Mouse (Mus musculus) lung, embryonic 14.5 days (tissue): ENCODE data around the gene Armc8. TPM values are rescaled to one million over a fixed set of nuclear protein-coding genes. Genes with fewer than 3 reads are reported as not detected.

ENCODE experiments used
- ATAC-seq: fragments of 200-750 bp; cut with Nextera tagmentation; 2 replicates; pipeline ENCODE4 v1.8.0; 2017; ENCODE audit warnings: mild to moderate bottlenecking, moderate TSS enrichment, moderate library complexity; ENCODE audit not compliant: insufficient read depth
- DNase-seq: peaks from one replicate; pipeline ENCODE4 v3.0.0-alpha.2; 2015
- H3K27ac ChIP-seq: fragments of 300-500 bp; sonication (generic); 2 replicates; pipeline ENCODE4 v1.5.1; 2014; ENCODE audit warnings: low read depth, mild to moderate bottlenecking, moderate library complexity
- H3K27me3 ChIP-seq: fragments of 300-500 bp; sonication (generic); 2 replicates; pipeline ENCODE4 v1.6.1; 2014; ENCODE audit warnings: low read length, control low read depth; ENCODE audit not compliant: insufficient read depth
- H3K36me3 ChIP-seq: fragments of 300-500 bp; sonication (generic); 2 replicates; pipeline ENCODE4 v1.6.1; 2014; ENCODE audit warnings: control low read depth; ENCODE audit not compliant: insufficient read depth
- H3K4me1 ChIP-seq: fragments of 300-500 bp; sonication (generic); 2 replicates; pipeline ENCODE4 v1.6.1; 2014; ENCODE audit warnings: antibody characterized with exemption, control low read depth; ENCODE audit not compliant: insufficient read depth
- H3K4me2 ChIP-seq: fragments of 300-500 bp; sonication (generic); 2 replicates; pipeline ENCODE4 v1.6.1; 2014; ENCODE audit warnings: mild to moderate bottlenecking
- H3K4me3 ChIP-seq: fragments of 300-500 bp; sonication (generic); 2 replicates; pipeline ENCODE4 v1.5.1; 2014; ENCODE audit warnings: low read depth, low read length
- H3K9ac ChIP-seq: fragments of 300-500 bp; sonication (generic); 2 replicates; pipeline ENCODE4 v1.6.1; 2014
- H3K9me3 ChIP-seq: fragments of 300-500 bp; sonication (generic); 2 replicates; pipeline ENCODE4 v1.6.1; 2016; ENCODE audit warnings: low read depth, low read length, control low read depth
- CTCF ChIP-seq: IDR thresholded peaks from 2 replicates; pipeline ENCODE4 v1.5.1; 2016; ENCODE audit warnings: antibody characterized with exemption, low read depth
- WGBS: fragments of 180-500 bp; shearing (Covaris S2); extraction: QIAGEN DNeasy Blood & Tissue Kit; methylation state at CpG from one replicate; pipeline ENCODE4 v1.1.7; 2014; 5-methylcytosine and 5-hydroxymethylcytosine counted together
- polyA plus RNA-seq: library from polyadenylated mRNA; unstranded; fragments of >200 nt; fragmentation: Nextera tagmentation; extraction: Ambion mirVana; gene quantifications from 2 replicates; pipeline ENCODE4 v1.2.1, GENCODE M21; 2014

Armc8 gene
- polyA plus RNA-seq, 1 experiment from 2014 or later: 26.6 TPM

GRCm38 (mm10) chr9:99575677-99576480 is 7.2 kb upstream of the Armc8 start, which contains the start of gene Dbr1:
Gene Dbr1, plus strand, starts transcription at chr9:99575799.
- H3K4me1 ChIP-seq: peaks cover 5% of the 10 kb centered on the region; the same call in 1 of the 2 replicates
- peak; percentile 96 for ATAC-seq
- TF ChIP-seq CTCF: no peak
- no peaks in the 10 kb centered on the region for H3K9me3 ChIP-seq
- no peaks in the 10 kb centered on the region for H3K27me3 ChIP-seq
- peaks cover 13% of the 10 kb centered on the region for H3K36me3 ChIP-seq
- peak within 1 kb of the TSS; percentile 76 for H3K4me3 ChIP-seq
- peak within 1 kb of the TSS; percentile 74 for H3K27ac ChIP-seq
- whole genome bisulfite sequencing: under 1% methylated on average over 57 of the region's 57 CpGs
- H3K9ac ChIP-seq: peak within 1 kb of the TSS; percentile 90
- H3K4me2 ChIP-seq: peak within 1 kb of the TSS; percentile 81
- peak; percentile 97 for DNase-seq

GRCm38 (mm10) chr9:99569071-99569397 is 335 bp upstream of the Armc8 start:
- Histone ChIP-seq H3K4me2 (peak overlapping the region; percentile 83), H3K36me3 (no peaks in the 10 kb centered on the region), H3K4me3 (peak overlapping the region; percentile 91), H3K4me1 (peaks cover 9% of the 10 kb centered on the region; the same call in 1 of the 2 replicates), H3K9ac (peak overlapping the region; percentile 84), H3K27ac (peak overlapping the region; percentile 94; the same call in 1 of the 2 replicates), H3K27me3 (no peaks in the 10 kb centered on the region), H3K9me3 (no peaks in the 10 kb centered on the region)
- ATAC-seq (no peak), DNase-seq (no peak)
- under 1% methylated on average over 9 of the region's 9 CpGs for WGBS
- no peak for TF ChIP-seq CTCF

- no peak for DNase-seq
- no peak for ATAC-seq
- Histone ChIP-seq H3K27ac (peak overlapping the region; percentile 94; the same call in 1 of the 2 replicates), H3K36me3 (no peaks in the 10 kb centered on the region), H3K4me3 (peak overlapping the region; percentile 91), H3K9me3 (no peaks in the 10 kb centered on the region), H3K27me3 (no peaks in the 10 kb centered on the region), H3K9ac (peak overlapping the region; percentile 84), H3K4me1 (peaks cover 9% of the 10 kb centered on the region; the same call in 1 of the 2 replicates), H3K4me2 (peak overlapping the region; percentile 83)
- under 1% methylated on average over 15 of the region's 15 CpGs for WGBS
- no peak for TF ChIP-seq CTCF
Measured at GRCm38 (mm10) chr9:99568023-99568346, 714 bp downstream of the Armc8 start.

- H3K9ac ChIP-seq: no peak overlapping the region
- WGBS: 18% methylated on average over 11 of the region's 11 CpGs
- DNase-seq (peak; percentile 87), ATAC-seq (no peak)
- no peak overlapping the region for H3K27ac ChIP-seq
- no peaks in the 10 kb centered on the region for H3K9me3 ChIP-seq
- TF ChIP-seq CTCF: no peak
- H3K27me3 ChIP-seq: no peaks in the 10 kb centered on the region
- H3K4me3 ChIP-seq: no peak overlapping the region
- peaks cover 9% of the 10 kb centered on the region; the same call in 1 of the 2 replicates for H3K4me1 ChIP-seq
- no peak overlapping the region for H3K4me2 ChIP-seq
- H3K36me3 ChIP-seq: no peaks in the 10 kb centered on the region
Measured at GRCm38 (mm10) chr9:99563714-99564113, 5.0 kb downstream of the Armc8 start.

- Histone ChIP-seq H3K9ac (no peak overlapping the region), H3K4me3 (no peak overlapping the region), H3K4me2 (no peak overlapping the region), H3K27ac (no peak overlapping the region), H3K9me3 (no peaks in the 10 kb centered on the region), H3K36me3 (no peaks in the 10 kb centered on the region), H3K4me1 (no peaks in the 10 kb centered on the region), H3K27me3 (no peaks in the 10 kb centered on the region)
- 90% methylated on average over 3 of the region's 3 CpGs for WGBS
- TF ChIP-seq CTCF: no peak
- DNase-seq (no peak), ATAC-seq (no peak)
Measured at GRCm38 (mm10) chr9:99560389-99560788, 8.3 kb downstream of the Armc8 start.

- no peak for TF ChIP-seq CTCF
- no peak for ATAC-seq
- no peak overlapping the region for H3K4me2 ChIP-seq
Measured at GRCm38 (mm10) chr9:99559557-99559904, 9.2 kb downstream of the Armc8 start.

GRCm38 (mm10) chr9:99558824-99559556 is 9.7 kb downstream of the Armc8 start:
- ATAC-seq (no peak), DNase-seq (no peak)
- Histone ChIP-seq H3K4me2 (no peak overlapping the region), H3K36me3 (no peaks in the 10 kb centered on the region), H3K27ac (no peak overlapping the region), H3K9ac (no peak overlapping the region), H3K9me3 (no peaks in the 10 kb centered on the region), H3K4me1 (no peaks in the 10 kb centered on the region), H3K27me3 (no peaks in the 10 kb centered on the region), H3K4me3 (no peak overlapping the region)
- WGBS: 86% methylated on average over 7 of the region's 7 CpGs
- no peak for TF ChIP-seq CTCF

More at GRCm38 (mm10) chr9:99559557-99559904, 9.2 kb downstream of the Armc8 start:
- Histone ChIP-seq H3K27ac (no peak overlapping the region), H3K4me3 (no peak overlapping the region), H3K9ac (no peak overlapping the region), H3K36me3 (no peaks in the 10 kb centered on the region), H3K9me3 (no peaks in the 10 kb centered on the region), H3K27me3 (no peaks in the 10 kb centered on the region), H3K4me1 (no peaks in the 10 kb centered on the region)
- no peak for DNase-seq
